Mouse (Mus musculus) frontal cortex, adult 2 months (tissue): ENCODE results near the gene Olfr76. TPM values are rescaled to one million over a fixed set of nuclear protein-coding genes. Genes with fewer than 3 reads are reported as not detected.
"Not testable (repeated sequence)": the region's sequence is repeated elsewhere in the genome, so short reads cannot be mapped to it uniquely, and the experiment has no call there.

Experiments used
- DNase-seq, 2 experiments: peaks; one replicate each; pipeline ENCODE4 v3.0.0; 2022; ENCODE audit warnings: low spot score in 1 of 2; ENCODE audit errors: extremely low spot score in 1 of 2
- polyA plus RNA-seq: library from polyadenylated mRNA; depleted of rRNA; stranded (reverse); fragments of >200 nt; gene quantifications from 2 replicates; pipeline ENCODE4 v1.2.3, GENCODE M21; 2012; rRNA removed

Gene Olfr76
- 0.06 TPM in 1 of 2 replicates, not detected in the other for polyA plus RNA-seq

- DNase-seq = no peak
Observed at GRCm38 (mm10) chr19:12123103-12123502, at the start of gene Olfr76. TSS of gene Olfr76 (minus strand) at chr19:12123203.

GRCm38 (mm10) chr19:12170062-12170599 lies 47.1 kb upstream of the Olfr76 start, which contains the start of gene Olfr1555-ps1:
TSS of gene Olfr1555-ps1 (minus strand) at chr19:12170112.
- not testable (repeated sequence) for DNase-seq

GRCm38 (mm10) chr19:12145452-12145851 lies 22.4 kb upstream of the Olfr76 start:
- peak in 1 of 2 experiments; percentile 38 for DNase-seq

- DNase-seq = peak; percentile 56 to 76
Observed at GRCm38 (mm10) chr19:12143356-12143755, 20.4 kb upstream of the Olfr76 start.

GRCm38 (mm10) chr19:12134289-12134688 lies 11.3 kb upstream of the Olfr76 start:
- peak in 1 of 2 experiments; percentile 78 for DNase-seq

GRCm38 (mm10) chr19:12116464-12116863 lies 6.5 kb downstream of the Olfr76 start:
- no peak for DNase-seq

- DNase-seq = no peak
Observed at GRCm38 (mm10) chr19:12115797-12116196, 7.2 kb downstream of the Olfr76 start, which contains the start of gene Olfr1428. TSS of gene Olfr1428 (minus strand) at chr19:12115897.

- DNase-seq = no peak
Observed at GRCm38 (mm10) chr19:12113807-12114206, 9.2 kb downstream of the Olfr76 start.

- DNase-seq = peak in 1 of 2 experiments; percentile 31
Observed at GRCm38 (mm10) chr19:12104541-12104940, 18.5 kb downstream of the Olfr76 start.

- no peak for DNase-seq
Observed at GRCm38 (mm10) chr19:12103234-12103633, 19.8 kb downstream of the Olfr76 start, which contains the start of gene Olfr1427. TSS of gene Olfr1427 (minus strand) at chr19:12103334.

GRCm38 (mm10) chr19:12091913-12092312 lies 31.1 kb downstream of the Olfr76 start, which contains the start of gene Olfr1426:
TSS of gene Olfr1426 (minus strand) at chr19:12092013.
- no peak for DNase-seq

GRCm38 (mm10) chr19:12077631-12078030 lies 45.4 kb downstream of the Olfr76 start, which contains the start of gene Olfr1425:
TSS of gene Olfr1425 (minus strand) at chr19:12077731.
- not testable (repeated sequence) for DNase-seq

GRCm38 (mm10) chr19:12069546-12069945 lies 53.5 kb downstream of the Olfr76 start:
- DNase-seq = not testable (repeated sequence)

Other genes with a start within 250 kb of the Olfr76 start
- 0.18 and 0.19 TPM in 2 replicates for gene Olfr1419, start 248.1 kb downstream of the Olfr76 start, polyA plus RNA-seq
- 0.15 TPM in 1 of 2 replicates, not detected in the other for gene Olfr1420, start 236.6 kb downstream of the Olfr76 start, polyA plus RNA-seq
- 21.0 and 21.2 TPM in 2 replicates for gene Patl1, start 210.8 kb downstream of the Olfr76 start, polyA plus RNA-seq
- gene Osbp, start 157.3 kb downstream of the Olfr76 start, polyA plus RNA-seq = 34.9 and 36.3 TPM in 2 replicates
- not detected in 2 replicates for gene Olfr1423, start 81.9 kb downstream of the Olfr76 start, polyA plus RNA-seq
- not detected in 2 replicates for gene Olfr1424, start 60.5 kb downstream of the Olfr76 start, polyA plus RNA-seq
- not detected in 2 replicates for gene Olfr1425, start 45.5 kb downstream of the Olfr76 start, polyA plus RNA-seq
- gene Olfr1426, start 31.2 kb downstream of the Olfr76 start, polyA plus RNA-seq = 0.06 TPM in 1 of 2 replicates, not detected in the other
- 0.13 TPM in 1 of 2 replicates, not detected in the other for gene Olfr1427, start 19.9 kb downstream of the Olfr76 start, polyA plus RNA-seq
- gene Olfr1428, start 7.3 kb downstream of the Olfr76 start, polyA plus RNA-seq = 0.38 TPM in 1 of 2 replicates, not detected in the other
- gene Olfr1555-ps1, start 46.9 kb upstream of the Olfr76 start, polyA plus RNA-seq = 0.06 TPM in 1 of 2 replicates, not detected in the other
- gene Olfr1431, start 77.4 kb upstream of the Olfr76 start, polyA plus RNA-seq = not detected in 2 replicates
- not detected in 2 replicates for gene Olfr1432, start 109.4 kb upstream of the Olfr76 start, polyA plus RNA-seq
- not detected in 2 replicates for gene Olfr262, start 118.5 kb upstream of the Olfr76 start, polyA plus RNA-seq
- not detected in 2 replicates for gene Olfr235, start 137.8 kb upstream of the Olfr76 start, polyA plus RNA-seq
- not detected in 2 replicates for gene Olfr1434, start 156.7 kb upstream of the Olfr76 start, polyA plus RNA-seq
- gene Olfr1436, start 175.9 kb upstream of the Olfr76 start, polyA plus RNA-seq = not detected in 2 replicates
- not detected in 2 replicates for gene Olfr1437, start 201.9 kb upstream of the Olfr76 start, polyA plus RNA-seq
- not detected in 2 replicates for gene Olfr1438-ps1, start 212.7 kb upstream of the Olfr76 start, polyA plus RNA-seq